Mouse (Mus musculus): ENCODE data around the gene Hacd3. TPM values are rescaled to one million over a fixed set of nuclear protein-coding genes. Genes with fewer than 3 reads are reported as not detected.
"Not testable (repeated sequence)": the region's sequence is repeated elsewhere in the genome, so short reads cannot be mapped to it uniquely, and the experiment has no call there.

The Hacd3 gene
- polyA plus RNA-seq, 1 experiment from 2014 or later = 120 TPM

- no peaks in the 10 kb centered on the region for H3K27me3 ChIP-seq (ENCODE audit: control insufficient read depth, insufficient read depth, low read length)
- no peak overlapping the region for H3K4me2 ChIP-seq (ENCODE audit: low read depth, low read length, severe bottlenecking)
- DNase-seq (ENCODE audit: low spot score) = no peak
- H3K36me3 ChIP-seq (ENCODE audit: control insufficient read depth, insufficient read depth, low read length) = peaks cover 12% of the 10 kb centered on the region; the same call in 1 of the 2 replicates
- peaks cover 7% of the 10 kb centered on the region; the same call in 1 of the 2 replicates for H3K4me1 ChIP-seq (replicated peaks; ENCODE audit: control insufficient read depth, insufficient read depth, low read length)
- WGBS = 100% methylated on average over 1 of the region's 1 CpGs
- no peak overlapping the region for H3K9ac ChIP-seq (ENCODE audit: low read length)
- H3K27ac ChIP-seq (ENCODE audit: low read depth, low read length) = no peak overlapping the region
- H3K9me3 ChIP-seq (ENCODE audit: control insufficient read depth, low read length) = no peaks in the 10 kb centered on the region
- no peak overlapping the region for H3K4me3 ChIP-seq (ENCODE audit: low read depth, low read length)
- ATAC-seq (replicated peaks; ENCODE audit: low FRiP score) = no peak
Observed at GRCm38 (mm10) chr9:65036456-65036855, 15.0 kb upstream of the Hacd3 start.

- H3K4me1 ChIP-seq (replicated peaks; ENCODE audit: control insufficient read depth, insufficient read depth, low read length) = peaks cover 7% of the 10 kb centered on the region; the same call in 1 of the 2 replicates
- peak within 1 kb of the TSS; percentile 95 for H3K9ac ChIP-seq (ENCODE audit: low read length)
- no peaks in the 10 kb centered on the region for H3K9me3 ChIP-seq (ENCODE audit: control insufficient read depth, low read length)
- H3K4me2 ChIP-seq (ENCODE audit: low read depth, low read length, severe bottlenecking) = peak within 1 kb of the TSS; percentile 94
- under 1% methylated on average over 84 of the region's 85 CpGs for WGBS
- peak; percentile 96 for DNase-seq (ENCODE audit: low spot score)
- peak within 1 kb of the TSS; percentile 99 for H3K4me3 ChIP-seq (ENCODE audit: low read depth, low read length)
- peak; percentile 87 for ATAC-seq (replicated peaks; ENCODE audit: low FRiP score)
- H3K36me3 ChIP-seq (ENCODE audit: control insufficient read depth, insufficient read depth, low read length) = no peaks in the 10 kb centered on the region
- H3K27ac ChIP-seq (ENCODE audit: low read depth, low read length) = peak within 1 kb of the TSS; percentile 78
- no peaks in the 10 kb centered on the region for H3K27me3 ChIP-seq (ENCODE audit: control insufficient read depth, insufficient read depth, low read length)
Observed at GRCm38 (mm10) chr9:65032269-65033108, 11.0 kb upstream of the Hacd3 start, which contains the start of gene Dpp8. Gene Dpp8, plus strand, starts transcription at chr9:65032414.

- Histone ChIP-seq H3K27ac (ENCODE audit: low read depth, low read length) (0 out of 2 replicates have a peak overlapping the region, but pooled peaks have one; percentile 78), H3K36me3 (ENCODE audit: control insufficient read depth, insufficient read depth, low read length) (no peaks in the 10 kb centered on the region), H3K9me3 (ENCODE audit: control insufficient read depth, low read length) (no peaks in the 10 kb centered on the region), H3K9ac (ENCODE audit: low read length) (no peak overlapping the region; the same call in 1 of the 2 replicates), H3K27me3 (ENCODE audit: control insufficient read depth, insufficient read depth, low read length) (no peaks in the 10 kb centered on the region), H3K4me3 (ENCODE audit: low read depth, low read length) (peak overlapping the region; percentile 99; the same call in 1 of the 2 replicates), H3K4me1 (replicated peaks; ENCODE audit: control insufficient read depth, insufficient read depth, low read length) (peaks cover 7% of the 10 kb centered on the region; the same call in 1 of the 2 replicates), H3K4me2 (ENCODE audit: low read depth, low read length, severe bottlenecking) (peak overlapping the region; percentile 24; the same call in 1 of the 2 replicates)
- DNase-seq (ENCODE audit: low spot score) = no peak
- 41% methylated on average over 4 of the region's 4 CpGs for WGBS
- no peak; the same call in 1 of the 2 replicates for ATAC-seq (replicated peaks; ENCODE audit: low FRiP score)
Observed at GRCm38 (mm10) chr9:65031894-65032268, 10.4 kb upstream of the Hacd3 start.

GRCm38 (mm10) chr9:65031355-65031754 is 9.9 kb upstream of the Hacd3 start:
- ATAC-seq (replicated peaks; ENCODE audit: low FRiP score); H3K9ac ChIP-seq (ENCODE audit: low read length); H3K4me3 ChIP-seq (ENCODE audit: low read depth, low read length); H3K4me1 ChIP-seq (replicated peaks; ENCODE audit: control insufficient read depth, insufficient read depth, low read length); DNase-seq (ENCODE audit: low spot score); H3K27ac ChIP-seq (ENCODE audit: low read depth, low read length); H3K9me3 ChIP-seq (ENCODE audit: control insufficient read depth, low read length); H3K27me3 ChIP-seq (ENCODE audit: control insufficient read depth, insufficient read depth, low read length); H3K4me2 ChIP-seq (ENCODE audit: low read depth, low read length, severe bottlenecking); H3K36me3 ChIP-seq (ENCODE audit: control insufficient read depth, insufficient read depth, low read length): not testable (repeated sequence)
- 75% methylated on average over 5 of the region's 5 CpGs for WGBS

- no peak for ATAC-seq (replicated peaks; ENCODE audit: low FRiP score)
- H3K4me3 ChIP-seq (ENCODE audit: low read depth, low read length) = no peak overlapping the region
- 93% methylated on average over 5 of the region's 5 CpGs for WGBS
Observed at GRCm38 (mm10) chr9:65028313-65028712, 6.8 kb upstream of the Hacd3 start.

GRCm38 (mm10) chr9:65027241-65027640 is 5.7 kb upstream of the Hacd3 start:
- WGBS = 90% methylated on average over 7 of the region's 7 CpGs
- no peak overlapping the region for H3K4me2 ChIP-seq (ENCODE audit: low read depth, low read length, severe bottlenecking)
- no peak overlapping the region for H3K4me3 ChIP-seq (ENCODE audit: low read depth, low read length)
- no peak overlapping the region for H3K27ac ChIP-seq (ENCODE audit: low read depth, low read length)
- ATAC-seq (replicated peaks; ENCODE audit: low FRiP score) (no peak), DNase-seq (ENCODE audit: low spot score) (no peak)
- H3K4me1 ChIP-seq (replicated peaks; ENCODE audit: control insufficient read depth, insufficient read depth, low read length) = peaks cover 4% of the 10 kb centered on the region
- H3K9me3 ChIP-seq (ENCODE audit: control insufficient read depth, low read length) = no peaks in the 10 kb centered on the region
- no peak overlapping the region for H3K9ac ChIP-seq (ENCODE audit: low read length)
- 0 out of 2 replicates have a peak, but pooled peaks cover 3% of the 10 kb centered on the region for H3K27me3 ChIP-seq (ENCODE audit: control insufficient read depth, insufficient read depth, low read length)
- H3K36me3 ChIP-seq (ENCODE audit: control insufficient read depth, insufficient read depth, low read length) = no peaks in the 10 kb centered on the region

More at GRCm38 (mm10) chr9:65028313-65028712, 6.8 kb upstream of the Hacd3 start:
- Histone ChIP-seq H3K9ac (ENCODE audit: low read length) (no peak overlapping the region), H3K36me3 (ENCODE audit: control insufficient read depth, insufficient read depth, low read length) (no peaks in the 10 kb centered on the region), H3K4me1 (replicated peaks; ENCODE audit: control insufficient read depth, insufficient read depth, low read length) (peaks cover 7% of the 10 kb centered on the region; the same call in 1 of the 2 replicates), H3K9me3 (ENCODE audit: control insufficient read depth, low read length) (no peaks in the 10 kb centered on the region), H3K27ac (ENCODE audit: low read depth, low read length) (no peak overlapping the region), H3K4me2 (ENCODE audit: low read depth, low read length, severe bottlenecking) (no peak overlapping the region), H3K27me3 (ENCODE audit: control insufficient read depth, insufficient read depth, low read length) (0 out of 2 replicates have a peak, but pooled peaks cover 3% of the 10 kb centered on the region)
- no peak for DNase-seq (ENCODE audit: low spot score)

GRCm38 (mm10) chr9:65023447-65023846 is 2.0 kb upstream of the Hacd3 start:
- Histone ChIP-seq H3K36me3 (ENCODE audit: control insufficient read depth, insufficient read depth, low read length) (no peaks in the 10 kb centered on the region), H3K4me3 (ENCODE audit: low read depth, low read length) (no peak overlapping the region), H3K27ac (ENCODE audit: low read depth, low read length) (no peak overlapping the region), H3K9me3 (ENCODE audit: control insufficient read depth, low read length) (no peaks in the 10 kb centered on the region), H3K4me1 (replicated peaks; ENCODE audit: control insufficient read depth, insufficient read depth, low read length) (peaks cover 17% of the 10 kb centered on the region), H3K9ac (ENCODE audit: low read length) (no peak overlapping the region), H3K4me2 (ENCODE audit: low read depth, low read length, severe bottlenecking) (no peak overlapping the region), H3K27me3 (ENCODE audit: control insufficient read depth, insufficient read depth, low read length) (0 out of 2 replicates have a peak, but pooled peaks cover 3% of the 10 kb centered on the region)
- ATAC-seq (replicated peaks; ENCODE audit: low FRiP score) (no peak), DNase-seq (ENCODE audit: low spot score) (no peak)
- 94% methylated on average over 3 of the region's 3 CpGs for WGBS

- 80% methylated on average over 4 of the region's 4 CpGs for WGBS
- Histone ChIP-seq H3K27me3 (ENCODE audit: control insufficient read depth, insufficient read depth, low read length) (0 out of 2 replicates have a peak, but pooled peaks cover 3% of the 10 kb centered on the region), H3K4me1 (replicated peaks; ENCODE audit: control insufficient read depth, insufficient read depth, low read length) (peaks cover 17% of the 10 kb centered on the region), H3K9ac (ENCODE audit: low read length) (peak overlapping the region; percentile 87; the same call in 1 of the 2 replicates), H3K27ac (ENCODE audit: low read depth, low read length) (no peak overlapping the region; the same call in 1 of the 2 replicates), H3K4me3 (ENCODE audit: low read depth, low read length) (no peak overlapping the region), H3K4me2 (ENCODE audit: low read depth, low read length, severe bottlenecking) (no peak overlapping the region), H3K36me3 (ENCODE audit: control insufficient read depth, insufficient read depth, low read length) (no peaks in the 10 kb centered on the region), H3K9me3 (ENCODE audit: control insufficient read depth, low read length) (no peaks in the 10 kb centered on the region)
- no peak for ATAC-seq (replicated peaks; ENCODE audit: low FRiP score)
- no peak for DNase-seq (ENCODE audit: low spot score)
Observed at GRCm38 (mm10) chr9:65022580-65023135, 1.2 kb upstream of the Hacd3 start.

Data from forebrain, embryonic 11.5 days (tissue).